Mouse (Mus musculus) bone marrow, adult 2 months (tissue): ENCODE measurements around the gene Spata32.

Experiments
- CTCF ChIP-seq: fragments of 200-500 bp; IDR thresholded peaks from 2 replicates; pipeline ENCODE4 v1.5.1; 2011; ENCODE audit warnings: low read length, control low read depth; ENCODE audit not compliant: control insufficient read depth, insufficient read depth
- POLR2A ChIP-seq: fragments of 200-500 bp; IDR thresholded peaks from 2 replicates; pipeline ENCODE4 v1.6.1; 2011; ENCODE audit warnings: low read depth, mild to moderate bottlenecking, control low read depth, low read length, borderline replicate concordance; ENCODE audit not compliant: control insufficient read depth

DNA sequence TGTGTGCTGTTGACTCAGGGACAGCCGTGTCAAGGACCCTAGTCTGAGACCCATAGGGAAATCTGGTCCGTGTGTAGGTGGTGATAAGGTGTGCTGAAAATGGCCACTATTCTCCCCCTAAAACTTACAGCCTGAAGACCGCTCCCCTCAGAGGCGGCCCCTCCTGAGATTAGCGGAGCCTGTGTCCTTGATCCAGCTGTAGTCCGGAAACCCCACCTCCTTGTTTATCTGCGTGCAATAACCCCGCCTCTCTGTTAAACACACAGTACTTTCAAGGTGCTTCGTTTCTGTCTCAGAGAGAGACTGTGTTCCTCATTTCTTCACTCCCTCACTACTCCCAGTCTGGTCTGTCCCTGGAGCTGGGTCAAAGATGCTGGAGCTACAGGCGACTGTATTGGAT lies 53.8 kb downstream of the Spata32 start:
- TF ChIP-seq CTCF (no peak), POLR2A (no peak)
